Mouse (Mus musculus): ENCODE data around the gene Pnpla1.

- TF ChIP-seq CTCF (IDR thresholded peaks at IDR 0.05; ENCODE audit: extremely low read depth, insufficient read depth, insufficient read length, insufficient replicate concordance) (no peak), POLR2A (IDR thresholded peaks at IDR 0.05; ENCODE audit: low read depth, low read length) (no peak)
These were observed 76.1 kb downstream of the Pnpla1 start for GRCm38 (mm10) chr17:28934120-28934916.
